Mouse (Mus musculus): Measurements from ENCODE around the gene Cdc6. TPM values are rescaled to one million over a fixed set of nuclear protein-coding genes. Genes with fewer than 3 reads are reported as not detected.

The Cdc6 gene
- 2.5 and 5.6 TPM in 2 replicates for polyA plus RNA-seq (2014; fragmentation: Nextera tagmentation; extraction: Ambion mirVana)

GRCm38 (mm10) chr11:98907437-98908173 lies at the start of gene Cdc6:
Gene Cdc6, plus strand, starts transcription at chr11:98907801.
- DNase-seq (peak; percentile 98), ATAC-seq (ENCODE audit: low FRiP score, low TSS enrichment) (peak; percentile 99)
- under 1% methylated on average over 49 of the region's 49 CpGs for WGBS
- H3K4me1 ChIP-seq (ENCODE audit: control insufficient read depth, insufficient read depth, low read length): peaks cover 6% of the 10 kb centered on the region; the same call in 1 of the 2 replicates
- H3K27me3 ChIP-seq (ENCODE audit: control insufficient read depth, insufficient read depth, low read length): no peaks in the 10 kb centered on the region
- H3K36me3 ChIP-seq (ENCODE audit: control insufficient read depth, insufficient read depth, low read length): no peaks in the 10 kb centered on the region; the same call in 1 of the 2 replicates
- H3K9me3 ChIP-seq (ENCODE audit: control insufficient read depth, low read length): no peaks in the 10 kb centered on the region
- H3K27ac ChIP-seq (replicated peaks; ENCODE audit: low read depth, low read length): no peak within 1 kb of the TSS
- H3K9ac ChIP-seq (replicated peaks; ENCODE audit: low read length): peak within 1 kb of the TSS; percentile 23; the same call in 1 of the 2 replicates
- peak within 1 kb of the TSS; percentile 43 for H3K4me3 ChIP-seq (replicated peaks; ENCODE audit: low read depth, low read length)
- peak within 1 kb of the TSS; percentile 80 for H3K4me2 ChIP-seq (ENCODE audit: low read length)

DNA sequence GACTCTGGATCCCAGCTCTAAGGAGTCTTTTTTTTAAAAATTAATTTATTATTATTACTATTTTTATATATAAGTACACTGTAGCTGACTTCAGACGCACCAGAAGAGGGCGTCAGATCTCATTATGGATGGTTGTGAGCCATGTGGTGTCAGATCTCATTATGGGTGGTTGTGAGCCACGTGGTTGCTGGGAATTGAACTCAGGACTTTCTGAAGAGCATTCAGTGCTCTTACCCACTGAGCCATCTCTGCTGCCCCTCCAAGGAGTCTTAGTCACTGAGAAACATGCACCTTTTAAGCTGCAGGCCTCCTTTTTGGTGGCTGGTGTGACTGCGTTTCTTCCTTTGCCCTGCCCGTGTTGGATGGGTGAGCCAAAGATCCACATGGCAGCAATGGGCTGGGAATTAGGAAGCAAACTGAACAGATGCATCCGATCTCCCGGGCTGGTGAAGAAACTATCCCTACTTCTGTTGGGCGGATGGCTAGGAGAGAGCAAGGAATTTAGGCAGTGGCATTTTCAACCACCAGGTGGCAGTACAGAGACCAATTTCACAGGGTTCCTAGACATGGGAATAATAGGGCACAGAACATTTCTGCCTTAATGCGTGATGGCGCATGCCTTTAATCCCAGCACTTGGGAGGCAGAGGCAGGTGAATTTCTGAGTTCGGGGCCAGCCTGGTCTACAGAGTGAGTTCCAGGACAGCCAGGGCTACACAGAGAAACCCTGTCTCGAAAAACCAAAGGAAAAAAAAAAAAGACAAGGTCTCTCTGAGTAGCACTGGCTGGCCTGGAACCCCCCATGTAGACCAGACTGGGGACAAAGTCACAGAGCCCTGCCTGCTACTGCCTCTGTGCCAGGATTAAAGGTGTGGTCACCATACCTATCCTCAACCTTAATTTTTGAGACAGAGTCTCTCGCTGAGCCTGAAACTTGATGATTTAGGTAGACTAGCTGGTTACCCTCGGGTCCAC lies 48.6 kb upstream of the Cdc6 start:
- H3K4me3 ChIP-seq (replicated peaks; ENCODE audit: low read depth, low read length): no peak overlapping the region
- 35% methylated on average over 14 of the region's 14 CpGs for WGBS
- DNase-seq (peak; percentile 92), ATAC-seq (ENCODE audit: low FRiP score, low TSS enrichment) (no peak)
- no peak overlapping the region for H3K9ac ChIP-seq (replicated peaks; ENCODE audit: low read length)
- H3K27ac ChIP-seq (replicated peaks; ENCODE audit: low read depth, low read length): no peak overlapping the region
- H3K36me3 ChIP-seq (ENCODE audit: control insufficient read depth, insufficient read depth, low read length): no peaks in the 10 kb centered on the region
- H3K4me2 ChIP-seq (ENCODE audit: low read length): no peak overlapping the region
- 0 out of 2 replicates have a peak, but pooled peaks cover 4% of the 10 kb centered on the region for H3K27me3 ChIP-seq (ENCODE audit: control insufficient read depth, insufficient read depth, low read length)
- no peaks in the 10 kb centered on the region for H3K9me3 ChIP-seq (ENCODE audit: control insufficient read depth, low read length)
- peaks cover 6% of the 10 kb centered on the region; the same call in 1 of the 2 replicates for H3K4me1 ChIP-seq (ENCODE audit: control insufficient read depth, insufficient read depth, low read length)

DNA sequence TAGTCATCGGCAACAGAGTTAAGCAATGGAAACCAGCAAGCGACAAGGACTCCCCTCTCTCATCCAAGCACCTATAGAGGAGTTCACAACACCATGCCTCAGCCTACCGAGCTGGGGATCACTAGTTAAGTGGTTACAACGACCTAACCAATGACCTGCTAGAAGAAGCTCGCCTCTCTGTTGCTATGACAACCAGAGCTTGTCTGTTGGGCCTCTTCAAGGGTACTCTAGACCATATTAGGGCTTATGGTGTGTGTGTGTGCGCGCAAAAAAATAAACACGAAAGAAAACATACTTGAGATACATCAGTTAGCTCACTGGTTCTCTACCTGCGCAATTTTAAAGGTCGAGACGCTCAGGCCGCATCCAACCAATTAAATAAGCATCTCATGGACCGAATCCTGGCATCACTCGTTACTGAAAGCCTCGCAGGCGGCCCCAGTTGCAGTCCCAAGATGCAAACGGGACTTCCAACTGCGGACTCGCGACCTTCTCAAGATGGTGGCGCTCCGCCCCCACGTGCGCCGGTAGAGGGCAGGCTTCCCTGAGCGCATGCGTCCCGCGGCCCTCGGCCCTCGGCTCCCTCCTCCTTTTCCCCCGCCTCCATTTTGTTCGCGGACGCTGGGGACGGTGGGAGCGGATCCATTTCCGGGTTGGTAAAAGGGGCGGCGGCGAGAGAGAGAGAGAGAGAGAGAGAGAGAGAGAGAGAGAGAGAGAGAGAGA lies 44.4 kb upstream of the Cdc6 start, which contains the start of gene Wipf2:
TSS of gene Wipf2 (plus strand) at position 611 of the 723 bp plus-strand sequence.
- Histone ChIP-seq H3K9me3 (ENCODE audit: control insufficient read depth, low read length) (no peaks in the 10 kb centered on the region), H3K4me3 (replicated peaks; ENCODE audit: low read depth, low read length) (peak within 1 kb of the TSS; percentile 61), H3K36me3 (ENCODE audit: control insufficient read depth, insufficient read depth, low read length) (peaks cover 5% of the 10 kb centered on the region; the same call in 1 of the 2 replicates), H3K27me3 (ENCODE audit: control insufficient read depth, insufficient read depth, low read length) (0 out of 2 replicates have a peak, but pooled peaks cover 4% of the 10 kb centered on the region), H3K9ac (replicated peaks; ENCODE audit: low read length) (peak within 1 kb of the TSS; percentile 50), H3K4me1 (ENCODE audit: control insufficient read depth, insufficient read depth, low read length) (peaks cover 10% of the 10 kb centered on the region), H3K4me2 (ENCODE audit: low read length) (peak within 1 kb of the TSS; percentile 73), H3K27ac (replicated peaks; ENCODE audit: low read depth, low read length) (peak within 1 kb of the TSS; percentile 95)
- ATAC-seq (ENCODE audit: low FRiP score, low TSS enrichment): peak; percentile 91
- 7% methylated on average over 41 of the region's 41 CpGs for WGBS
- DNase-seq: peak; percentile 99

GRCm38 (mm10) chr11:98863751-98864429 lies 43.7 kb upstream of the Cdc6 start:
- H3K4me1 ChIP-seq (ENCODE audit: control insufficient read depth, insufficient read depth, low read length): peaks cover 10% of the 10 kb centered on the region
- 1% methylated on average over 39 of the region's 39 CpGs for WGBS
- ATAC-seq (ENCODE audit: low FRiP score, low TSS enrichment) (peak; percentile 78), DNase-seq (peak; percentile 84)
- peak overlapping the region; percentile 95 for H3K27ac ChIP-seq (replicated peaks; ENCODE audit: low read depth, low read length)
- peak overlapping the region; percentile 61 for H3K4me3 ChIP-seq (replicated peaks; ENCODE audit: low read depth, low read length)
- peaks cover 9% of the 10 kb centered on the region; the same call in 1 of the 2 replicates for H3K36me3 ChIP-seq (ENCODE audit: control insufficient read depth, insufficient read depth, low read length)
- H3K9ac ChIP-seq (replicated peaks; ENCODE audit: low read length): peak overlapping the region; percentile 50
- H3K9me3 ChIP-seq (ENCODE audit: control insufficient read depth, low read length): no peaks in the 10 kb centered on the region
- peak overlapping the region; percentile 73 for H3K4me2 ChIP-seq (ENCODE audit: low read length)
- 0 out of 2 replicates have a peak, but pooled peaks cover 4% of the 10 kb centered on the region for H3K27me3 ChIP-seq (ENCODE audit: control insufficient read depth, insufficient read depth, low read length)

DNA sequence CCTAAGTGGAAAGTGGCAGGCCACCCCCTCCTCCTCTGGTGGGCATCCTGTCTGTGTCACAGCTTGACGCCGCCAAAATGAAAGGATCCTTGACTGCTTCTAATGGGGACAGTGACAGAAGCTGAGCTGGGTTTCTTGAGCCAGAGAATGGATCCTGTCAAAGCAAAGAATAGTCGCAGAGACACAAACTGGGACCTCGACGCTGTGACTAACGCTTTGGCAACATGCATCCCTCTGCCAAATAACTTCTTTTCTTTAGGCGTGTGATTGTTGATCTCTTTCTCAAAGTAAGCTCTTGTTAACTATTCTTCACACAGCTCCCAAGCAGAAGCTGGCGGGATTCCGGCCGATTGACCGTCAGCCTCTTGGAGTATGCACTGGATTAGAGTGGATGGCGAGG lies 40.3 kb upstream of the Cdc6 start:
- no peak overlapping the region for H3K27ac ChIP-seq (replicated peaks; ENCODE audit: low read depth, low read length)

GRCm38 (mm10) chr11:98869906-98870305 lies 37.7 kb upstream of the Cdc6 start:
- Histone ChIP-seq H3K36me3 (ENCODE audit: control insufficient read depth, insufficient read depth, low read length) (peaks cover 30% of the 10 kb centered on the region), H3K9me3 (ENCODE audit: control insufficient read depth, low read length) (no peaks in the 10 kb centered on the region), H3K9ac (replicated peaks; ENCODE audit: low read length) (no peak overlapping the region), H3K4me3 (replicated peaks; ENCODE audit: low read depth, low read length) (no peak overlapping the region), H3K4me1 (ENCODE audit: control insufficient read depth, insufficient read depth, low read length) (no peaks in the 10 kb centered on the region), H3K27ac (replicated peaks; ENCODE audit: low read depth, low read length) (no peak overlapping the region), H3K4me2 (ENCODE audit: low read length) (no peak overlapping the region), H3K27me3 (ENCODE audit: control insufficient read depth, insufficient read depth, low read length) (no peaks in the 10 kb centered on the region)
- WGBS: 95% methylated on average over 8 of the region's 8 CpGs
- DNase-seq (no peak), ATAC-seq (ENCODE audit: low FRiP score, low TSS enrichment) (no peak)

More for the DNA sequence above, 40.3 kb upstream of the Cdc6 start:
- DNase-seq (peak; percentile 63), ATAC-seq (ENCODE audit: low FRiP score, low TSS enrichment) (no peak)
- peaks cover 10% of the 10 kb centered on the region for H3K4me1 ChIP-seq (ENCODE audit: control insufficient read depth, insufficient read depth, low read length)
- H3K27me3 ChIP-seq (ENCODE audit: control insufficient read depth, insufficient read depth, low read length): 0 out of 2 replicates have a peak, but pooled peaks cover 2% of the 10 kb centered on the region
- H3K9me3 ChIP-seq (ENCODE audit: control insufficient read depth, low read length): no peaks in the 10 kb centered on the region
- H3K4me3 ChIP-seq (replicated peaks; ENCODE audit: low read depth, low read length): no peak overlapping the region
- WGBS: 23% methylated on average over 12 of the region's 12 CpGs
- no peak overlapping the region for H3K4me2 ChIP-seq (ENCODE audit: low read length)
- no peak overlapping the region for H3K9ac ChIP-seq (replicated peaks; ENCODE audit: low read length)
- peaks cover 25% of the 10 kb centered on the region for H3K36me3 ChIP-seq (ENCODE audit: control insufficient read depth, insufficient read depth, low read length)

DNA sequence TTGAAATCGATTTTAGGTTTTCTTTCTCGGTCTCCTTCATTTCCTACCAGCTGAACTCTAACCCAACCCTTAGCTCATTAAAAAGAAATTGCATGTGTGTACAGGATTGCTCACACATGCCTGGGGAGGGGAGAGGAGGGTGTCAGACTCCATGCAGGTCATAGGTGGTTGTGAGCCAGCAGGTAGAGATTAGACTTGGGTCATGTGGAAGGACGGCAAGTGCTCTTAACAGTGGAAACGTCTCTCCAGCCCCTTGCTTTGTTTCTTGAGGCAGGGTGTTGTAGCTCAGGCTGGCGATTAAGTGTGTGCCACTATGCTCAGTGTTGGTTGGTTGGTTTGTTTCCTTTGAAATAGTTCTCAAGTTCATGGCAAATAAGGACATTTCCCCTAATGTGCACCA lies 36.8 kb upstream of the Cdc6 start:
- peaks cover 30% of the 10 kb centered on the region for H3K36me3 ChIP-seq (ENCODE audit: control insufficient read depth, insufficient read depth, low read length)
- H3K4me1 ChIP-seq (ENCODE audit: control insufficient read depth, insufficient read depth, low read length): no peaks in the 10 kb centered on the region
- ATAC-seq (ENCODE audit: low FRiP score, low TSS enrichment): no peak
- no peak overlapping the region for H3K4me2 ChIP-seq (ENCODE audit: low read length)
- no peaks in the 10 kb centered on the region for H3K9me3 ChIP-seq (ENCODE audit: control insufficient read depth, low read length)
- 86% methylated on average over 5 of the region's 5 CpGs for WGBS
- no peak overlapping the region for H3K4me3 ChIP-seq (replicated peaks; ENCODE audit: low read depth, low read length)
- no peak for DNase-seq
- no peak overlapping the region for H3K9ac ChIP-seq (replicated peaks; ENCODE audit: low read length)
- H3K27me3 ChIP-seq (ENCODE audit: control insufficient read depth, insufficient read depth, low read length): no peaks in the 10 kb centered on the region
- H3K27ac ChIP-seq (replicated peaks; ENCODE audit: low read depth, low read length): no peak overlapping the region
